Mouse (Mus musculus) midbrain, embryonic 13.5 days (tissue): ENCODE data around the gene Bmpr1b. TPM values are rescaled to one million over a fixed set of nuclear protein-coding genes. Genes with fewer than 3 reads are reported as not detected.

Source experiments
- ATAC-seq: fragments of 200-750 bp; cut with Nextera tagmentation; 2 replicates; pipeline ENCODE4 v1.8.0; 2017; ENCODE audit warnings: mild to moderate bottlenecking, moderate TSS enrichment, moderate library complexity
- H3K27ac ChIP-seq: fragments of 300-500 bp; sonication (generic); 2 replicates; pipeline ENCODE4 v1.5.1; 2015; ENCODE audit warnings: inconsistent platforms, mild to moderate bottlenecking, moderate library complexity
- H3K27me3 ChIP-seq: fragments of 300-500 bp; sonication (generic); 2 replicates; pipeline ENCODE4 v1.6.1; 2015; ENCODE audit warnings: mild to moderate bottlenecking, inconsistent platforms
- H3K36me3 ChIP-seq: fragments of 300-500 bp; sonication (generic); 2 replicates; pipeline ENCODE4 v1.6.1; 2015; ENCODE audit warnings: mild to moderate bottlenecking, inconsistent platforms
- H3K4me1 ChIP-seq: fragments of 300-500 bp; sonication (generic); replicated peaks from 2 replicates; pipeline ENCODE4 v1.6.1; 2015; ENCODE audit warnings: inconsistent platforms
- H3K4me2 ChIP-seq: fragments of 300-500 bp; sonication (generic); replicated peaks from 2 replicates; pipeline ENCODE4 v1.6.1; 2015; ENCODE audit warnings: moderate library complexity, mild to moderate bottlenecking, inconsistent platforms
- H3K4me3 ChIP-seq: fragments of 300-500 bp; sonication (generic); replicated peaks from 2 replicates; pipeline ENCODE4 v1.5.1; 2015; ENCODE audit warnings: mild to moderate bottlenecking, inconsistent platforms
- H3K9ac ChIP-seq: fragments of 300-500 bp; sonication (generic); replicated peaks from 2 replicates; pipeline ENCODE4 v1.6.1; 2015; ENCODE audit warnings: mild to moderate bottlenecking, inconsistent platforms
- H3K9me3 ChIP-seq: fragments of 300-500 bp; sonication (generic); 2 replicates; pipeline ENCODE4 v1.6.1; 2016; ENCODE audit warnings: mild to moderate bottlenecking, inconsistent platforms
- WGBS: fragments of 180-500 bp; shearing (Covaris S2); methylation state at CpG from one replicate; pipeline ENCODE4 v1.1.7; 2015; 5-methylcytosine and 5-hydroxymethylcytosine counted together
- polyA plus RNA-seq: library from polyadenylated mRNA; unstranded; fragments of >200 nt; fragmentation: Nextera tagmentation; extraction: Ambion mirVana; gene quantifications from 2 replicates; pipeline ENCODE4 v1.2.1, GENCODE M21; 2015

Gene Bmpr1b
- polyA plus RNA-seq, 1 experiment from 2014 or later, result 2.8 TPM

DNA sequence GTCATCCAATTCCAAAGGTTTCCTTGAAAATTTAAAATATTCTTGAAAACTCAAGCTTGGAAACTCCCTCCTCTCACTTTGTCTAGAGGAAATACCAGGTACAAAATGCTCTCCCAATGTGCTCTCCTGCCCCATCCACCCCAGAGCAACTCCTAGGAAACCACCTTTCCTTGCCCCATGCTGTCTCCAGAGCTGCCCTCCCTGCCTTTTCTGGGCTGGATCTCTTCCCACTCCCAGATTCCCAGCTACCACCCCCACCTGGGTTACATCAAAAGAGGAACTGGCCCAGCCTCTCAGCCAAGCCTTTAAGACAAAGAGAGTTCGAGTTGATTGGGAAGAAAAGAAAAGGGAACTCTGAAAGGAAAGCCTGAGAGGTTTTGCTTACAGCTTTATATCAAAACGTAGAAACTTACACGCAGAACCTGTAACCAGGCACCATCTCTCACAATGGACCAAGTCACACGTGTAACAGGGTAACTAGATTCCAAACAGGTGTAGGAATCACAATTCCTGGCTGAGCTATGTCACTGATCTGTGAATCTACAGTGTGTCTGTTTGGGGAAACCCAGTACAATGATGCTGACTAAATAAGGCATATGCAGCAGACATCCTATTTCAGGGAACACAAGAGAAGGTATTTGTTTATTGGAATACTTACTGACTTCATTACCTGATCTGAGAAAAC is 272.2 kb downstream of the Bmpr1b start:
- 19% methylated on average over 4 of the region's 4 CpGs for WGBS
- Histone ChIP-seq H3K9me3 (0 out of 2 replicates have a peak, but pooled peaks cover 3% of the 10 kb centered on the region), H3K27me3 (no peaks in the 10 kb centered on the region), H3K27ac (no peak overlapping the region), H3K9ac (no peak overlapping the region), H3K4me1 (no peaks in the 10 kb centered on the region), H3K36me3 (no peaks in the 10 kb centered on the region), H3K4me2 (no peak overlapping the region), H3K4me3 (no peak overlapping the region)
- no peak for ATAC-seq

GRCm38 (mm10) chr3:141895096-141895495 is 274.1 kb downstream of the Bmpr1b start:
- Histone ChIP-seq H3K27ac (no peak overlapping the region), H3K36me3 (no peaks in the 10 kb centered on the region), H3K27me3 (no peaks in the 10 kb centered on the region), H3K4me2 (no peak overlapping the region), H3K9ac (no peak overlapping the region), H3K9me3 (no peaks in the 10 kb centered on the region), H3K4me1 (no peaks in the 10 kb centered on the region), H3K4me3 (no peak overlapping the region)
- no peak for ATAC-seq
- 84% methylated on average over 5 of the region's 5 CpGs for WGBS

- no peaks in the 10 kb centered on the region for H3K27me3 ChIP-seq
- H3K4me2 ChIP-seq, result no peak overlapping the region
- 0 out of 2 replicates have a peak, but pooled peaks cover 4% of the 10 kb centered on the region for H3K4me1 ChIP-seq
- 37% methylated on average over 4 of the region's 4 CpGs for WGBS
- no peak overlapping the region for H3K4me3 ChIP-seq
- no peak overlapping the region for H3K27ac ChIP-seq
- H3K36me3 ChIP-seq, result no peaks in the 10 kb centered on the region
- ATAC-seq, result 0 out of 2 replicates have a peak, but pooled peaks have one; percentile 43
- no peaks in the 10 kb centered on the region for H3K9me3 ChIP-seq
- H3K9ac ChIP-seq, result no peak overlapping the region
Measured at GRCm38 (mm10) chr3:141890668-141891067, 278.6 kb downstream of the Bmpr1b start.

DNA sequence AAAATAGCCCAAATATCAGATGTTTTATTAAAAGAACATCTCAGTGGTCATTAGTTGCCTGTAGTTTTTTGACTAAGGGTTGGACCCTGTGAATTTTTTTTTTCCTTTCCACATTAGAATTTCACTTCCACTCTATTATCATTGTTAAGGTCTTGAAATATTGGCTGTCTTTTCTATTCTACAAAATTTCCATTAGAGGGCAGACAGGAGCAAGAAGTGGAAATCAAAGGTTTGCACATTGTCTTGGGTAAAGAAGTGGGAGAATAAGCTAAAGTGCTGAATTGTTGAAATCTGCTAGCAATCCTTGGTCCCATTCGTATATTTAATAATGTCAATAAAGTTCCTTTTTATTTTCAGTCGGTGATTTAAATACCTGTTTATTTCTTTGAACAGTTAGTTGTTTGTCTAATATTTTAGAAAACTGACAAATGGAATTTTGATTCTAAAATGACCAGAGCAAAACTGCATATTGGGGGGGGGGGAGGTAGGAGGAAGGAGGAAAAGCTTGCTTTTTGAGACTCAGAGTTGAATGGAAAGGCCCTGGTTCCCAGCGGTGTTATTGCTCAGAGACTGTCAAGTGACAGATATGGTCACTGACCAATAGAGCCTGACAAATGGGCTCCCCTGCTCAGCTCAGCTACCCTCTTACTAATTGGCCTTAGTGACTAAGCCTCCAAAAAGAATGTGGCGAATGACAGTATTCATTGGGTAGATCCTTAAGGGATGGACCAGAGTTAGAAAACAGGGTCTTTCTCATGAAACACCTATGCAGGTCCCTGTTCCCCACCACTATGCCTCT is 281.6 kb downstream of the Bmpr1b start:
- WGBS, result 38% methylated on average over 4 of the region's 4 CpGs
- Histone ChIP-seq H3K4me3 (no peak overlapping the region), H3K9ac (no peak overlapping the region), H3K27me3 (no peaks in the 10 kb centered on the region), H3K9me3 (no peaks in the 10 kb centered on the region), H3K4me1 (0 out of 2 replicates have a peak, but pooled peaks cover 4% of the 10 kb centered on the region), H3K36me3 (no peaks in the 10 kb centered on the region), H3K27ac (no peak overlapping the region), H3K4me2 (no peak overlapping the region)
- peak; percentile 67; the same call in 1 of the 2 replicates for ATAC-seq

- no peak overlapping the region for H3K9ac ChIP-seq
- no peak overlapping the region for H3K4me2 ChIP-seq
- H3K27me3 ChIP-seq, result no peaks in the 10 kb centered on the region
- no peaks in the 10 kb centered on the region for H3K36me3 ChIP-seq
- H3K27ac ChIP-seq, result no peak overlapping the region
- ATAC-seq, result no peak
- H3K9me3 ChIP-seq, result no peaks in the 10 kb centered on the region
- H3K4me3 ChIP-seq, result no peak overlapping the region
- WGBS, result 98% methylated on average over 5 of the region's 5 CpGs
- H3K4me1 ChIP-seq, result 0 out of 2 replicates have a peak, but pooled peaks cover 4% of the 10 kb centered on the region
Measured at GRCm38 (mm10) chr3:141884190-141884589, 285.0 kb downstream of the Bmpr1b start.

DNA sequence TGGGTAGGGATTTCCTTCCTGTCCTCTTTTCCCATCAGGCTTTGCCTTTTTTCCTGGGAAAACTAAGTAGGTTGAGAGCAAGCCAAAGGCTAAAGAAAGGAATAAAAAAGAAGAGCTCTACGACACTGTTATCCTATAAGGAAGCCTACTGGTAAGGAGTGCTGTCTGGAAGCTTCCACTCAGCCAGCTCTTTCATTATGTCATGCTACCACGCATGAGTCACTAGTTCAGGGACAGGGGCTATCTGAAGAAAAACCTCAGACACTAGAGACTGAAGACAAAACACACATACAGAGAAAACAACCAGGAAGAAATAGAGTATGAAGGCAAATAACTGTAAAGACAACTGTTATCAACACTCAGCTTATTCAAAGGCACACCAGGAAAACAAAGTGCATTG is 286.7 kb downstream of the Bmpr1b start:
- Histone ChIP-seq H3K9ac (no peak overlapping the region), H3K4me1 (no peaks in the 10 kb centered on the region), H3K27me3 (no peaks in the 10 kb centered on the region), H3K4me2 (no peak overlapping the region), H3K9me3 (no peaks in the 10 kb centered on the region), H3K36me3 (no peaks in the 10 kb centered on the region), H3K27ac (no peak overlapping the region), H3K4me3 (no peak overlapping the region)
- ATAC-seq, result no peak
- 82% methylated on average over 2 of the region's 2 CpGs for WGBS

DNA sequence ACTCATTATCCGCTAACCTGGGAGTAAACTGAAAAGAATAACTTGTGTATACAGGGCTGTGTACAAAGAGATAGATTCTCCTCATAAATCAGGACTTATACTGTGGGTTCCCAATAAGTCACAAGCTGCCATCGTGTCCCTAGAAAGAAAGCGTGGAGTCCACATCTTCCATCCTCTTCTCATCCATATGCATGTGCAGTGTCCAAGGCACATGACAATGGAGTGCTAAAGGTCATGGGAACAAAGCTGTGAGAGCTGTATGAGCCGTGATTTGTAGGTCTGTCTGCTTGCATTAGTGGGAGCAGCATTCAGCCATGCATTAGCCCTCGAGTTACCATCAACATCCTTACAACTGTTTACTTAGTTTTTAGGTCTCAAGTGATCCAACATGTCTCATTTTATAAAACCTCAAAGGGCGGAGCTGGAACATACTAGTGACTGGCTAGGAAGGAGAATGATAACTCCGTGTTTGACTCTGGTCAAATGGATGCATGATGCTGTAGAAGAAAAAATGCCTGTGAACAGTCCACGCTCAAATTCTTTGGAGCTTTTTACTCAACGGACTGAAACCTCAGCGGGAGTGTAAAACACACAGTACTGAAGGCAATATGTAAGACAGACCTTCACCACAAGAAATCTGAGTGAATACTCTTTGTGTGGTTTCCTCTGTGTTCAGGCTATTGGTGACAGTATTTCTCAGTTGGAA is 296.7 kb downstream of the Bmpr1b start:
- H3K9me3 ChIP-seq, result 0 out of 2 replicates have a peak, but pooled peaks cover 2% of the 10 kb centered on the region
- H3K4me3 ChIP-seq, result no peak overlapping the region
- no peak overlapping the region for H3K9ac ChIP-seq
- H3K4me1 ChIP-seq, result no peaks in the 10 kb centered on the region
- 51% methylated on average over 10 of the region's 10 CpGs for WGBS
- ATAC-seq, result no peak
- H3K27ac ChIP-seq, result no peak overlapping the region
- H3K36me3 ChIP-seq, result no peaks in the 10 kb centered on the region
- no peak overlapping the region for H3K4me2 ChIP-seq
- H3K27me3 ChIP-seq, result no peaks in the 10 kb centered on the region

DNA sequence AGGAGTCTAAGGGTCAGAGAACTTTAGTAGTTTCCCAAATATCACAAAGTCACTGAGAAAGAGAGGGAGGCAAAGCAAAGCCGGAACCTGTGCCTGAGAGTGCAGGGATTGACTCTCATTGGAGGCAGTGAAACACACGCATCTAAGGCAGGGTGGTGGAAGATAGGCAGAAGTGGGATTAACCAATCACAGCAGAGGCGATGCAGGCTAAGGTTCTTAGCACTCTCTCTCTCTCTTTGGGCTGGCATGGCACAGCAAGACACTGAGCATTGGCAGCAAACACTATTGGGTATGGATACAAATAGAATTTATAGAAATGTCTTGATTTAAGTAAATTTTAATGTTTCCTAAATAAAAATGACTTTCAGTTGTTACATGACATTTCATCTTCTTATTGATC is 297.4 kb downstream of the Bmpr1b start:
- Histone ChIP-seq H3K9ac (no peak overlapping the region), H3K9me3 (0 out of 2 replicates have a peak, but pooled peaks cover 2% of the 10 kb centered on the region), H3K27me3 (no peaks in the 10 kb centered on the region), H3K27ac (no peak overlapping the region), H3K4me1 (no peaks in the 10 kb centered on the region), H3K36me3 (no peaks in the 10 kb centered on the region), H3K4me3 (no peak overlapping the region), H3K4me2 (no peak overlapping the region)
- no peak for ATAC-seq
- WGBS, result 69% methylated on average over 3 of the region's 3 CpGs

GRCm38 (mm10) chr3:141862816-141863461 is 306.3 kb downstream of the Bmpr1b start:
- H3K4me2 ChIP-seq, result no peak overlapping the region
- H3K4me1 ChIP-seq, result no peaks in the 10 kb centered on the region
- no peaks in the 10 kb centered on the region for H3K36me3 ChIP-seq
- no peak overlapping the region for H3K4me3 ChIP-seq
- no peak overlapping the region for H3K27ac ChIP-seq
- 22% methylated on average over 13 of the region's 13 CpGs for WGBS
- no peaks in the 10 kb centered on the region for H3K27me3 ChIP-seq
- ATAC-seq, result peak; percentile 94
- H3K9ac ChIP-seq, result no peak overlapping the region
- no peaks in the 10 kb centered on the region for H3K9me3 ChIP-seq

DNA sequence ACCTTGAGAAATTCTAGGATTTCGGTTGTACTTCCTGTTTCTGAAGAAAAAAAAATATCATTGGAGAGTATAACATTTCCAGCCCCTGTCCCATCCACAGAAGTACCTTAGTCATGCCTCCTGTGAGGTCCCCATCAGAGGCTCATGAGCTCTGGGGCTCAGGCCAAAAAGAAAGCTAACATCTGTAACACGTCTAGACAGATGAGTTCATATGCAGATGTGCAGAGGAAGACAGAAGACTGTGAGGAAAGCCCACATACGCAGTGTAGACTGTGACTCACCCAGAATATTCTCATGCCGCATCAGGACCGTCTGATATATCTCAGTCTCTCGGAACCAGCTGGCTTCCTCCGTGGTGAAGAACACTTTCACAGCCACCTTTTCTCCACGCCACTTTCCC is 312.1 kb downstream of the Bmpr1b start:
- 94% methylated on average over 8 of the region's 8 CpGs for WGBS
- no peak overlapping the region for H3K9ac ChIP-seq
- H3K27me3 ChIP-seq, result no peaks in the 10 kb centered on the region
- no peak overlapping the region for H3K27ac ChIP-seq
- ATAC-seq, result no peak
- H3K4me1 ChIP-seq, result no peaks in the 10 kb centered on the region
- no peaks in the 10 kb centered on the region; the same call in 1 of the 2 replicates for H3K36me3 ChIP-seq
- H3K4me3 ChIP-seq, result no peak overlapping the region
- H3K9me3 ChIP-seq, result no peaks in the 10 kb centered on the region
- H3K4me2 ChIP-seq, result no peak overlapping the region

DNA sequence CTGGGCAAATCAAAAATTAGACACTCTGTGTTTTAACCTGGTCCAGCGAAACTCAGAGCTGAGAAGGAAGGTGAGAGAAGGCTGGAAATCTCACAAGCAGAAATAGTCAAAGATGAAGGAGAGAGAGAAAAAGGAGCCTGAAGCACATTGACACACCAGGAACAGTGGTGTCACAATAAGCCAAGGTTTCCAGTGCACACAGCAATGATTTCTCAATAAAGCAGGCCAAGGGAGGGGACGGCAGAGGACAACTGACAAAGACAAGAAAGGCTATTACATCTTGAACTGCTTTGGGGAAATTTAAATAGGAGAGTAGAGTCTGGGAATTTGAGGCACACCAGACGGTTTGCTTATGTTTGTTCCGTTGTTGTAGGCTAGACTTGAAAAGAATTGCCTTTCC is 314.9 kb downstream of the Bmpr1b start:
- H3K4me1 ChIP-seq, result 0 out of 2 replicates have a peak, but pooled peaks cover under 1% of the 10 kb centered on the region
- ATAC-seq, result no peak
- no peak overlapping the region for H3K4me3 ChIP-seq
- no peaks in the 10 kb centered on the region for H3K27me3 ChIP-seq
- no peak overlapping the region for H3K27ac ChIP-seq
- H3K9ac ChIP-seq, result no peak overlapping the region
- no peak overlapping the region for H3K4me2 ChIP-seq
- no peaks in the 10 kb centered on the region; the same call in 1 of the 2 replicates for H3K36me3 ChIP-seq
- H3K9me3 ChIP-seq, result no peaks in the 10 kb centered on the region
- 87% methylated on average over 4 of the region's 4 CpGs for WGBS
